Mouse (Mus musculus) mouse embryonic stem cell (cell line): ENCODE results near the gene Ugdh.
"Not testable (repeated sequence)": the region's sequence is repeated elsewhere in the genome, so short reads cannot be mapped to it uniquely, and the experiment has no call there.

Experiments
- in situ Hi-C, 2 experiments: fragments of 300-500 bp; cut with MboI; formaldehyde crosslinking; loops; 1 replicate in 1 of 2; 3 replicates in 1 of 2; pipeline ENCODE4 v1.14.3; 2019 to 2020; ENCODE audit warnings: low sequenced_read_pairs in 2 of 2, low pct_unique_long_range_greater_than_20kb in 1 of 2, mixed read lengths in 1 of 2; ENCODE audit not compliant: unreplicated experiment in 1 of 2

The Ugdh gene

GRCm38 (mm10) chr5:65435806-65436561 is at the start of gene Ugdh:
Gene Ugdh (minus strand): TSS chr5:65435949.
- in situ Hi-C loops = no loop called here

DNA sequence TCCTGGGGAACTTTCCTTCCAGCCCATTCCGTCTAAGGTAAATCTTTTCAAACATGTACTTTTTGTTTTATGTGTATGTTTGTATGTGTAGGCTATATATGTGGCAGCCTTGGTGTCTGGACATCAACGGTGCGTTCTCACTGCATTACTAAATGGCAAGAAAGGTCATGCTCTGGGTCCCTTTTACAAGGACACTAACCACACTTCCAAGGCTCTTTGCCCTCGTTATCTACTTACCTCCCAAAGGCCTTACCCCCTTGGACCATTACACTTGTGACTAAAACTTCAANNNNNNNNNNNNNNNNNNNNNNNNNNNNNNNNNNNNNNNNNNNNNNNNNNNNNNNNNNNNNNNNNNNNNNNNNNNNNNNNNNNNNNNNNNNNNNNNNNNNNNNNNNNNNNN is 47.2 kb upstream of the Ugdh start:
- in situ Hi-C loops = no loop called here

- in situ Hi-C loops = no loop called here
Measured at GRCm38 (mm10) chr5:65480511-65480910, 44.8 kb upstream of the Ugdh start.

DNA sequence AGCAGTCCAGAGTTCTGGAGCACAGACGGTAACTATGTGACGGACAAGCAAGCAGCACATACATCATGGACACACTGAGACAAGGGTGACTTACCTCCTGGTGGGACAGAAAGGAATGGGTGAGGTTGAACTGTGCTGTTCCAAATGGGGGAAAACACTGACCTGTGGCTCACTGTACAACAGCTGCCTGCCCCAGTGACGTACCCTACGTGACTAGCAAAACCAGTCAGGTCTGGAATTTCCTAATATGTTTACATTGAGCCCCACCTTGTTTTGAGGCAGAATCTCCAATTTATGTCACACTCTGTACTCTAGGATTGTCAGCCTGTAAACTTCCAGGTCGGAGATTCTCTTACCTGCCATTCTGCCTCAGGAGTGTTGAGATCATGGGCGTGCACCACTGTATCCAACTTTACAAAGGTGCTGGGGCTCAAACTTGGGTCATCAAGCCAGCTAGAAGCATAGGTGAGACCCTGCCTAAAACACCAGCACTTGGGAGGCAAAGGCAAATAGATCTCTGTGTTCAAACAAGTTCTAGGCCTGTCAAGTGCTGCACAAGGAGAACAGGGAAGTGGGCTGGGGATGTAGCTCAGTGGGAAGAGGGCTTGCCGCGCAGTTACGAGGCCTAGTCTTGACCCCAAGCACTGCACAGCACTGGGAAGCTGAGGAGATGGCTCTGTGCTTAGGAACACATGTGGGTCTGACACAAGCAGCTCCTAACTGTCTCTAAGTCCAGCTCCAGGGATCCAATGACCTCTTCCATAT is 44.1 kb upstream of the Ugdh start:
- in situ Hi-C loops = no loop called here

- in situ Hi-C loops = no loop called here
Measured at GRCm38 (mm10) chr5:65478224-65478623, 42.5 kb upstream of the Ugdh start.

DNA sequence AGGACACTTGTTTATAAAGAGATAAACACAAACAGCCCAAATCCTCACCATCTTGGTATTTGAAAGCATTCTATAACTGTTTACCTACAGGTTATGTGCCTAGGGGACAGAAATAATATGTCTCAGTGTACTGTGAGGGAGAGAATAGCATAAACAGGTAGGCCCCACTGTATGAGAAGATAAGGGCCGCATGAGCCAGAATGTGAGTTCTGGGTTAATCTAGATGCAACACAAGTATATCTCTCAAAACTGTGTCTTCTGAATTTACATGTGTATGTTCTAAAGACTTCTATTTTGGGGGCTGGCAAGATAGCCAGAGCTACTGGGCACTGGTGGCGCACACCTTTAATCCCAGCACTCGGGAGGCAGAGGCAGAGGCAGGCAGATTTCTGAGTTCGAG is 41.0 kb upstream of the Ugdh start:
- in situ Hi-C loops = not testable (repeated sequence)

DNA sequence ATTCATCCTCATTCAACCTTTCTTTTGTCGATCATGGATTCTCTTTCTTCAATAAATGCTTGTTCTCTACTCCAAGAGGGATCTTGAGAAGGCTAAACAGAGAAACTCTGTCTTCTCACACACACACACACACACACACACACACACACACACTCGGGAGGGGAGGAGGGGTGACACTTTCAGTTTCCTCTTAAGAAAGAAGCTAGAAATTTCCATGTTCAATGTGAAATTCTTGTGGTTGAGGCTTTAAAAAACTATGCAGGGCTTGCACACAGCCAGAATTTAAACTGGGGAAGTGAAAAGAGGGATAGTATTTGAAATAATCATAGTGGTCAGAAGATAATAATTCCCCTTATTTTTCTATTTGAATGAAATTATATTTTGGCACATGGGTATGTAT is 40.1 kb upstream of the Ugdh start:
- in situ Hi-C loops = no loop called here

- in situ Hi-C loops = no loop called here
Measured at GRCm38 (mm10) chr5:65469766-65470165, 34.0 kb upstream of the Ugdh start.

GRCm38 (mm10) chr5:65466911-65467310 is 31.2 kb upstream of the Ugdh start:
- in situ Hi-C loops = no loop called here

DNA sequence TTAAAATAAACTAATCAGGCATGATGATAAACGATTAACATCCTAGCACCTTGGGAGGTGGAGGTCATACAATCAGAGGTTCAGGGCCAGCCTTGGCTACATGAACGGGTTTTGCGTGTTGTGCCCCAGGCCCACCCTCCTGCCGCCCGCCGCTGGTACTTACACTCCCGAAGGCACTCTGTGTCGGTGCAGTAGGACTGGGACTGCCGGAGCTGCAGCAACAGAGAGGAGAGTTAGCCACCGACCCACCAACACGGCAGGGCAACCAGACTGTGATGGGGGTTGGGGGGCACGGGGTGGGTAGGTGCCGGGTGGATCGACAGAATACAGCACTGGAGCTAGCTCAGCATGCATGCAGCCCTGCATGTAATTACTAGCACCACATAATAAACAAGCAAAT is 24.6 kb upstream of the Ugdh start:
- in situ Hi-C loops = no loop called here

DNA sequence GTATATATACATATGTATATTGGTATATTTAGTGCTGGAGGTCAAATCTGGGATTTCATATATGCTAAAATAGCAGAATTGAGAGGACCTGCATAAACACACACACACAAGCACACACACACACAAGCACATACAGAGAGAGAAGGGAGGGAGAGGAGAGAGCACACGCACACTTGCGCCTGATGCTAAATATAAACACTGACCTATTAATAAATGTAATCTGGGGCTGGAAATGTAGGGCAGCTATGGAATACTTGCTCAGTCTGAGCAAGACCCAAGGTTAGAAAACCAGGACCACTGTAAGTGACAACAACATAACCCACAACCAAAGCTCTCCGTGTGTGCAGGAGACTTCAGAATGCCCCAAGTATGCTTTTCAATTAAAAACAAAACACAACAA is 23.7 kb upstream of the Ugdh start:
- in situ Hi-C loops = no loop called here

GRCm38 (mm10) chr5:65457846-65458245 is 22.1 kb upstream of the Ugdh start:
- in situ Hi-C loops = no loop called here

- in situ Hi-C loops = no loop called here
Measured at GRCm38 (mm10) chr5:65457086-65457827, 21.5 kb upstream of the Ugdh start.

GRCm38 (mm10) chr5:65454771-65455170 is 19.0 kb upstream of the Ugdh start:
- in situ Hi-C loops = no loop called here

GRCm38 (mm10) chr5:65448941-65449340 is 13.2 kb upstream of the Ugdh start:
- in situ Hi-C loops = no loop called here

DNA sequence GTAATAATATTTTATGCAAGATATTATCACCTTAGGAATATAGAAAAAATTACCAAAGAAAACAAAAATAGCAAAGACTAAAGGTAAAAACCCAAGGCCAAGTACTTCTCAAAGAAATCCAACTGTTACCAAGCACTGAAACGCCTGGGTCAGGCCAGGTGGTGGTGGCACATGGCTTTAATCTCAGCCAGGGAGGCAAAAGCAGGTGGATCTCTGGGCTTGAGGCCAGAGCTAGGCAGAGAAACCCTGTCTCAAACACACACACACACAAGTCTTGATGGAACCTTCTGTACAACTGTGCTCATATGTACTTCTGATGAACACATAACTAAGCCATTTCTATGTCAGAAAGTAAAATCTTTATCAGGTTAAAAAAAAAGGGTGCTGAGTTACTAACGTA is 12.1 kb upstream of the Ugdh start:
- in situ Hi-C loops = no loop called here

DNA sequence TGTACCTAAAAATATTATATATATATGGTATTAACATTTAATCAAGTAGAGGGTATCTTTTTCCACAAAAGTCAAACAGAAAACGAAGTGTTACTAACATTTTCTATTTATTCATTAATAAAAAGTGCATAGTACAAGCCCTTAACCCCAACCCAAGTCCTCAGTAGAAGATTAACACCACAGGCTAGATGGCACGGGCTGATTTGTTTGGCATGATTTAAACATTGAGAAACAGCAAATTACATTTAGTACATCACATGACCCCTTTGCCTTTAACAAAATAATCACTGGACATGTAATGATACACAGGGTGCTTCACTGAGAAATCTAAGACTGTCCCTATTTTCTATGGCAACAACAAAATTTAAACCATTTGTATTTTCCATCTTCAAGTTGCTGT is 11.0 kb upstream of the Ugdh start:
- in situ Hi-C loops = no loop called here

DNA sequence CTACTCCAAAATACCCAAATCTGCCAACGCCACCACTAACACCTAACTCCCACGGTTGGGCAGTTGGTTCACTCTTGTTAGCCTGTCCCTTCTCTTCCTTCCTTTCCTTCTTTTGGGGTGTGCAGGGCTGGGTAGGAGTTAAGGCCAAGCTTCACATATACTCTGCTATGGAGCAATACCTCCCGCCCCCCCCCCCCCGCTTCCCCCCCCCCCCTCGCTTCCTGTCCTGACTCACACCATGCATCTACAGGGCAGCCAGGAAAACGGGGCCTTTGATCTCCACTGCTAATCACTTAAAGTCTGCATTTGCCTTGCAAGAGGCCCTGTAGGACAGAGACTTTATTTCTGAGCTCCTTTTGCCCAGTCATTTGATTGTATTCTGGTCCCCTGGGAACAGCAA is 9.2 kb upstream of the Ugdh start:
- in situ Hi-C loops = no loop called here

- in situ Hi-C loops = no loop called here
Measured at GRCm38 (mm10) chr5:65438041-65438440, 2.3 kb upstream of the Ugdh start.
